Mouse (Mus musculus): ENCODE data around the gene Reln. TPM values are rescaled to one million over a fixed set of nuclear protein-coding genes. Genes with fewer than 3 reads are reported as not detected.
A peak's percentile ranks its signal among the peaks of the same experiment; 100 is the strongest.

Gene Reln
- total RNA-seq, 2 experiments from 2014 or later, result 144 to 145 TPM

- intact Hi-C loops (cut with DNase I), result no loop called here
- no peak for DNase-seq (ENCODE audit: extremely low spot score in 1 of 2, low spot score in 2 of 2)
These were observed 382.7 kb downstream of the Reln start for GRCm38 (mm10) chr5:21961796-21962195.

- DNase-seq (ENCODE audit: extremely low spot score in 1 of 2, low spot score in 2 of 2), result no peak
- intact Hi-C loops (cut with DNase I), result no loop called here
These were observed 384.4 kb downstream of the Reln start for GRCm38 (mm10) chr5:21960151-21960550.

GRCm38 (mm10) chr5:21957586-21957985 is 386.9 kb downstream of the Reln start:
- intact Hi-C loops (cut with DNase I), result no loop called here
- DNase-seq (ENCODE audit: extremely low spot score in 1 of 2, low spot score in 2 of 2), result no peak

DNA sequence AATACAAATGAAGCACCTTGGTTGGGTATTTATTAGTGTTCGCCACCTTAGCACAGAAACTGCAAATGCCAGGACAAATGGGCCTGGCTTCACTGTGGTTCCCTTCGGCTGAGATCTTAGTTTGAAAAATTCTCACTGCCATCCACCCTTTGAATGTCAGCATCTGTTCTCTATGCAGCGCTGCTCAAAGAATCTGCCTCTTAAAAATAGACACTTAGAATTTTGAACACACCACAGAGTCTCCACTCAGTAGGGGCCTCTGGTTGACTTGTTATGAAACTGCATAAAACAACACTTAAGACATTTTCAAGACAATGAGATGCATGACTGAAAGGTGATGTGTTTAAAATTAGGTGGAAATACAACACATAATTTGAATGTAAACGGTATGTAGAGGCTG is 387.4 kb downstream of the Reln start:
- intact Hi-C loops (cut with DNase I), result no loop called here
- DNase-seq (ENCODE audit: extremely low spot score in 1 of 2, low spot score in 2 of 2), result no peak

GRCm38 (mm10) chr5:21949507-21949897 is 395.0 kb downstream of the Reln start:
- intact Hi-C loops (cut with DNase I), result no loop called here

DNA sequence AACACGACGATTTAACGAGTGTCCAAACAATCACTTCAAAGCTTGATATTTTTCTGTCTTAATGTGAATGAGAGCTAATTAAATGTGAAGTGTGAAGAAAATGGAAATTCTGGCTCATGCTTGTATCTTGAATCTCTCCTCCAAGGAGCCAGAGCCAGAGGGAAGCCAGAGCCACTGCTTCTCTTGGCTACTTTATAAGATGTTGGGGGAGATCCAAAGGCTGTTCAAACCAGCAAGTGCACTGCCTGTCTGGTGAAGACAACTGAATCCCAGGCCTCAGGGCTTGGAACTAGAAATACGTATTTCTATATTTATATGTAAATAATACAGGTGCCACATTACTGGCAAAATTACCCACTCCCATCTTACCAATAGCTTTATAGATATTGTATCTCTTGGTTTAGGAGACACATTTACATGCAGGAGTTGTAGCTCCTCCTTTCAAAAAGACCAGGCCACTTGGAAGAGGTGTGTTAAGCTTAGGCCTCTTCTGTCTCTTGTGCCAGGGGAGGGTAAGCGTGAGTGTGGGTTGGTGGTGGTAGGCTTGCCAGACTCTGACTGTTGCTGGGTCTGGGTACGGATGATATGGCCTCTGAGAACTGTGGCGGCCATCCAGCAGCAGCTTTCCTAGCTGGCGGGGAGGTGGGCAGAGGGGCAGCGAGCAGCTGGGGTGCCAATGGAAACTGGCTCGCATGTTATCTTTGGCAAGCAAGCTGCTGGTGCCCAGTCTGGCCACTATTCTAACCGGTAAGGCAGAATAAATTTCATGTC is 395.6 kb downstream of the Reln start:
- intact Hi-C loops (cut with DNase I), result no loop called here
- peak in 1 of 2 experiments; percentile 31 for DNase-seq (ENCODE audit: extremely low spot score in 1 of 2, low spot score in 2 of 2)

More at GRCm38 (mm10) chr5:21949507-21949897, 395.0 kb downstream of the Reln start:
- DNase-seq (ENCODE audit: extremely low spot score in 1 of 2, low spot score in 2 of 2), result no peak

- no peak for DNase-seq (ENCODE audit: extremely low spot score in 1 of 2, low spot score in 2 of 2)
- intact Hi-C loops (cut with DNase I), result no loop called here
These were observed 396.7 kb downstream of the Reln start for GRCm38 (mm10) chr5:21947610-21948381.

DNA sequence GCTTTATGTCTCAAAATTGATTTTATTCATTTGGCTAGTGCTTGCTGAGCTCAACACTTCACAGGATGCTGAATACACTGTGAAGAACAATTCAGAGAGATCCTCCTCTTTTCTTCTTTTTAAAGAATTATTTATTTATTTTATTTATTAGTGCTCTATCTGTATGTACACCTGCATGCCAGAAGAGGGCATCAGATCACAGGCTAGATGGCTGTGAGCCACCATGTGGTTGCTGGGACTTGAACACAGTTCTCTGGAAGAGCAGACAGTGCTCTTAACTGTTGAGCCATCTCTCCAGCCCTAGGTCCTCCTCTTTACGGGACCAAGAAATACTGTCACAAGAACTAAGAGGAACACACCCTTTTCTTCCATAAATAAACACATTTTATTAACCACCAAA is 399.9 kb downstream of the Reln start:
- intact Hi-C loops (cut with DNase I), result no loop called here
- no peak for DNase-seq (ENCODE audit: extremely low spot score in 1 of 2, low spot score in 2 of 2)

DNA sequence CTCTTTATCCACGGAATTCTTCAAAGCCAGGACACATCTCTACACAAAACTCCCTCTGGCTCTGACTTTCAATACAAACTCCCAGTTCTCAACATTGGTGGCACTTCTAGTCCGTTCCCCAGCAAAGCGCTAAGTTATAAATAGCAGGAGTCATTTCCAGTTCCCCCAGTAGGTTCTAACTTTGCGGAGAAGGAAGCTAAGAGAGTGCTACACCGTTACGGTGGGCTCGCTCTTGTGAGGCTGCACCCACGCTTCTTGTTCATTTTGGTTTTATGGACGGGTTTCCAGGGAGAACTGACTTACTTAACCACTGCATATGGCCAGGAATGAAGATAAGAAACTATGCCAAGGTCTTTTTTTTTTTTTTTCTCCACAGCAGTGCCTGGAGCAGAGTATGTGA is 405.1 kb downstream of the Reln start:
- intact Hi-C loops (cut with DNase I), result no loop called here
- no peak for DNase-seq (ENCODE audit: extremely low spot score in 1 of 2, low spot score in 2 of 2)

DNA sequence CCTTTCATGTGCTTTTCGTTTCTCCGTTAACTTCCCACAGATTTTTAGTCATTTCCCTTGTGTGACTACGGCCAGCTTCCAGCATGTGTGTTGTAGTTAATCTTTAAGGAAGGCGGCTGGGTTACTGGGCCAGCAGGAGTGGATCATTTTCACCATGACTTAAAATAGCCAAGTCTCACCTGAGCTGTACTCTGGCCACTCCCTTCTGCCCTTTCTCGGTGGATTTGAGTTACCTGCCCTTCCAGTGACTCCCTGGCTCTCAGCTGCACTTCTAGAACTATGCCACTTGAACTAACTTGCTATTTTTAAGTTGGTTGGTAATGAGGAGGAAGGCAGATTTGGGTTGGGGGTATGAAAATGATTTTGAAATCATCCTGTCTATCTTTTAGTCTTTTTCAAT is 406.4 kb downstream of the Reln start:
- intact Hi-C loops (cut with DNase I), result no loop called here
- DNase-seq (ENCODE audit: extremely low spot score in 1 of 2, low spot score in 2 of 2), result no peak

- intact Hi-C loops (cut with DNase I), result no loop called here
- DNase-seq (ENCODE audit: extremely low spot score in 1 of 2, low spot score in 2 of 2), result no peak
These were observed 407.9 kb downstream of the Reln start for GRCm38 (mm10) chr5:21936627-21937026.

GRCm38 (mm10) chr5:21936096-21936495 is 408.4 kb downstream of the Reln start:
- DNase-seq (ENCODE audit: extremely low spot score in 1 of 2, low spot score in 2 of 2), result no peak
- intact Hi-C loops (cut with DNase I), result no loop called here

- no peak for DNase-seq (ENCODE audit: extremely low spot score in 1 of 2, low spot score in 2 of 2)
- intact Hi-C loops (cut with DNase I), result loop anchor here (5.0 kb wide), 1 partner anchor 582 kb away; no protein-coding TSS in a partner anchor
These were observed 409.6 kb downstream of the Reln start for GRCm38 (mm10) chr5:21934811-21935396.

DNA sequence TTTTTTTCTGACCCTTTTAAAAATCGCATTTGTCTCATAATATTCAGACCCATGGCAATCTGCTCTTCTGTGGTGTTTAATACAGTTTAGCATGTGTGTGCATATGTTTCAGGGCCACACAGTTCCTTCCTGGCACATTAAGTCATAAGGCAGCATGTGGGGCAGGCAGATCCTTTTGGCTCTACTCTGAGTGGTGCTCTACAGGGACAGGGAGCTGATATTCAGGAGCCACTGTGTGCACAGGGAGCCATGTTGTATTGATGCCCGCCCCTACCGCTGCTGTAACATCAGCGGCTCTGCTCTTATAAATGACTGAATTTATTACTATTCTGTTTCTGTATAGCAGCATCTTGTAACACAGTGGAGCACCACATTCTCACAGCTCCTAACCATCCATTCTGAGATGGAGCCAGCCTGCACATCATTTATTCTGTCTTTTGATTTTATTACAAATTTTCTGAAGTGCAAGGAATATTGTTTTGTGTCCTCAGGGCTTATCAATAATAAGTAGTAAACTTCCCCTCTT is 410.3 kb downstream of the Reln start:
- intact Hi-C loops (cut with DNase I), result loop anchor here (5.0 kb wide), 1 partner anchor 583 kb away; no protein-coding TSS in a partner anchor
- no peak for DNase-seq (ENCODE audit: extremely low spot score in 1 of 2, low spot score in 2 of 2)

DNA sequence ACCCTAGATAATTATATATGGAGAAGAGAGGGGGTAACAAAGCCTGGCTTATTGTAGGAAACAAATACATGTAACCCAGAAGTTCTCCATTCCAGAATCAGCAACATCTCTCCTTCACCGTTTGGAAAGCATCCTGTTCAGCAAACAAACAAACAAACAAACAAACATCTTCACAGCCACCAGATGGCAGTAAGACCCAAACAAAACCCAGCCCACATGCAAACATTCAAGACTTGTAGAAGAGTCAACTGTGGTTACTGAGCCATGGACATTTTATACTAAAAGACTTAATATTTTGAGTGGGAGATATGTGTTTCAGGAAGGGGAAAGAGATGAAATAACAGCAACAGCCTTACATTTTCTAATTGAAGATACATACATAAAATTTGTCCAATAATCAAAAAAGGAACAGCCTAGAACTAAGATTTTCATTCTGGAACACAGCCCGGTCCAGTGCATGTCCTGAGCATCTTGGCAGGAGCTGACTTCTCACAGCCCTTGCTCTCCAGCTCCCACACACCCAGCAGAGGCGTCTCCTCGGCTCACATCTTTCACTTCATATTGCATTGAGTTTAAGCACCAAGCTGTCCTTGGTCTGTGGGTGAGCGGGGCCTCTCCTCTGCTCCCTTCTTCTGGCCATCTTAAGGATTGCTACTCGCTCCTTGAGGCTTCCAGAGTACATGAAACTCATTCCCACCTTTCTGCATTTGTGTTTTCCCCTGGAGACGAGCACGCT is 411.0 kb downstream of the Reln start:
- no peak for DNase-seq (ENCODE audit: extremely low spot score in 1 of 2, low spot score in 2 of 2)
- intact Hi-C loops (cut with DNase I), result loop anchor here (5.0 kb wide), 1 partner anchor 584 kb away; no protein-coding TSS in a partner anchor

DNA sequence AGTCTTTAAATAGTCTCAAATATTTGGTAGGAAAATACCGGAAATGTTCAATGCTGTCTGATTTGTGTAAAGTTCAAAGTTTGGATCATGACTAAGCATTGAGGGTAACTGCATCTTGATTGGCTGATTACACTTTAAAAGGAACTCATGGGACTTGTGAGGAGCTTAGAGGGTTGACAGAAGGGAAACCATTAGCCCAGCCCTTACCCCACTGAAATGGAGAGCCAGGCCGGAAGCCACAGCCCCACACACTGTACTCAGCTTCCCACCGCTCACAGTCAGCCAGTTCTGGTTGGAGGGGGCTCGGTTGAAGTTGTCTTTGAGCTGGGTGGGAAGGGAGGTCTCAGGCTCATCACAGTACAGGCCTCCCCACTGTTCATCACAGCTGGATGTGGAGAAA is 413.4 kb downstream of the Reln start:
- intact Hi-C loops (cut with DNase I), result loop anchor here (5.0 kb wide), 1 partner anchor 586 kb away; no protein-coding TSS in a partner anchor
- no peak for DNase-seq (ENCODE audit: extremely low spot score in 1 of 2, low spot score in 2 of 2)

DNA sequence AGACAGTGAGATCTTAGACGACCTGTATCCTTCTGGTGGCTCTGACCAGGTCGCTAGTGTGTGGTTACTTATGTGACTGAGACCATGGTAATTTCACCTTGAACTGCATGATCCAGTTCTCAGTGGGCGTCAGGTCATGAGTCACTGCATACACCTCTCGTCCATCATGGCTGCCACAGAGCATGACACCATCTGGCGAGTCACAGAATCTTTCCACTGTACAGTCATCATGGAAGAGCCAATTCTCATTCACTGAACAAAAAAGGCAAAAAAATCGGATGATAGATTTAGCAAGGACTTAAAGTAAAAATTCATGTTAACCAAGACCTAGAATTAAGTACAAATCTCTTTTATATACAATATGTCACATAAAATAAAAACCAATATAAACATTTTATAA is 424.2 kb downstream of the Reln start:
- intact Hi-C loops (cut with DNase I), result no loop called here
- DNase-seq (ENCODE audit: extremely low spot score in 1 of 2, low spot score in 2 of 2), result no peak

- intact Hi-C loops (cut with DNase I), result no loop called here
These were observed 425.2 kb downstream of the Reln start for GRCm38 (mm10) chr5:21919281-21919780.

GRCm38 (mm10) chr5:21915973-21916372 is 428.5 kb downstream of the Reln start:
- DNase-seq (ENCODE audit: extremely low spot score in 1 of 2, low spot score in 2 of 2), result no peak
- intact Hi-C loops (cut with DNase I), result no loop called here

More at GRCm38 (mm10) chr5:21919281-21919780, 425.2 kb downstream of the Reln start:
- DNase-seq (ENCODE audit: extremely low spot score in 1 of 2, low spot score in 2 of 2), result no peak
